Mouse (Mus musculus) embryo, embryonic 10 days (tissue): ENCODE measurements at regions not wholly inside any gene's neighbourhood (a gene's known extent, or its start where the extent isn't known, plus 50 kb on each side); places are given as distances from the start of the nearest gene placed in this dataset.

Experiments
- DNase-seq: peaks from one replicate; pipeline ENCODE4 v3.0.0-alpha.2; 2015; ENCODE audit warnings: low spot score

- no peak for DNase-seq
These were observed 57.6 kb upstream of the D1Pas1 start for GRCm38 (mm10) chr1:186909518-186910105.

- no peak for DNase-seq
These were observed 58.1 kb upstream of the D1Pas1 start for GRCm38 (mm10) chr1:186909073-186909472.

GRCm38 (mm10) chr1:186907409-186908170, 59.6 kb upstream of the D1Pas1 start:
- no peak for DNase-seq

GRCm38 (mm10) chr1:186905942-186906341, 61.3 kb upstream of the D1Pas1 start:
- no peak for DNase-seq

- no peak for DNase-seq
These were observed 65.7 kb upstream of the D1Pas1 start for GRCm38 (mm10) chr1:186901548-186901947.

GRCm38 (mm10) chr1:186898203-186898602, 69.0 kb upstream of the D1Pas1 start:
- DNase-seq = no peak

GRCm38 (mm10) chr1:186889584-186889852, 77.7 kb upstream of the D1Pas1 start:
- DNase-seq = no peak

GRCm38 (mm10) chr1:186888767-186889583, 78.2 kb upstream of the D1Pas1 start:
- no peak for DNase-seq

- DNase-seq = no peak
These were observed 80.1 kb upstream of the D1Pas1 start for GRCm38 (mm10) chr1:186887127-186887526.

- no peak for DNase-seq
These were observed 86.8 kb upstream of the D1Pas1 start for GRCm38 (mm10) chr1:186880391-186880790.

GRCm38 (mm10) chr1:186860608-186861444, 106.4 kb upstream of the D1Pas1 start:
- DNase-seq = no peak

GRCm38 (mm10) chr1:186858285-186858684, 108.9 kb upstream of the D1Pas1 start:
- DNase-seq = no peak

GRCm38 (mm10) chr1:186855474-186856036, 106.4 kb upstream of the Rrp15 start:
- DNase-seq = no peak

GRCm38 (mm10) chr1:186845256-186845655, 96.1 kb upstream of the Rrp15 start:
- no peak for DNase-seq

- DNase-seq = peak; percentile 64
These were observed 85.0 kb upstream of the Rrp15 start for GRCm38 (mm10) chr1:186833896-186834800.

GRCm38 (mm10) chr1:186833441-186833895, 84.3 kb upstream of the Rrp15 start:
- peak; percentile 51 for DNase-seq

- DNase-seq = peak; percentile 73
These were observed 78.6 kb upstream of the Rrp15 start for GRCm38 (mm10) chr1:186827773-186828172.

GRCm38 (mm10) chr1:186808192-186808960, 59.2 kb upstream of the Rrp15 start:
- no peak for DNase-seq

GRCm38 (mm10) chr1:186804451-186804850, 55.3 kb upstream of the Rrp15 start:
- DNase-seq = no peak
